Mouse (Mus musculus): Measurements from ENCODE around the gene H2-Oa. TPM values are rescaled to one million over a fixed set of nuclear protein-coding genes. Genes with fewer than 3 reads are reported as not detected.

Gene H2-Oa
- total RNA-seq (2021): under 1 TPM in 1 of 2 experiments, not detected in 1; 0.47 TPM
- long read RNA-seq, experiment 1: 0 reads
- long read RNA-seq, experiment 2: 0 reads

DNA sequence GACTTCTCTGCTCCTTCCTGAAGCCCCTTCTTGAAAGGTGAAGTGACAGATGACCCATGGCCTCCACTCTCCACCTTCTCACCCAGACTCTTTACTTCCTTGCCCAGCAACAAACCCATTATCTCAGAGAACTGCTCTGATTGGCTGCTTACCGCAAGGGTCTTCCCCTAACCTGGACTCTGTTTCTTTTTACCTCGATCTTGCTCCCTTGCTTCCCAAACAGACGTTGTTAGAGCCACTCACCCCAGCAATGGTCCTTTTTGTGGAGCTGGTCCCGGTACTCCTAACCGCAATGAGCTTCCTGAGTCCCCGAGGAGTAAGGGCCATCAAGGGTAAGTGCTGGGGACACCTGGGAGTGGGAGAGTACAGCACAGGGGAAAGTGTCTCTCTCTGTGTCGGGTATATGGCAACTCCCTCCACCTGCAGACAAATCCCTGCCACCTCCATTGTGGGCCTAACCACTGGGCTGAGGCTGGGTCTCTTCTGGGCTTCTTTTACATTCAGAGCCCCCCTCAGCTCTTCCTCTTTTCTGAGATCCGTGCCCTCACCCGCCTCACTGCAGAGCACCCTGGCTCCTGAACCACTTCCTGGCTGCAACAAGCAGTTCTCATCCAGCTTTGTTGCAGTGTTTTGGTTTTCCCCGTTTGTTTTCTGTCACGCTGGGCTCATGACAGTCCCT lies at the start of gene H2-Oa:
Gene H2-Oa (plus strand): TSS at position 144 of the 679 bp plus-strand sequence.
- intact Hi-C loops (cut with DNase I): no loop called here
- DNase-seq (ENCODE audit: extremely low spot score in 1 of 2, low spot score in 2 of 2): no peak
- no peak for TF ChIP-seq CTCF (IDR thresholded peaks at IDR 0.05)
- no peak within 1 kb of the TSS for H3K27ac ChIP-seq
- no peak within 1 kb of the TSS for H3K4me3 ChIP-seq

DNA sequence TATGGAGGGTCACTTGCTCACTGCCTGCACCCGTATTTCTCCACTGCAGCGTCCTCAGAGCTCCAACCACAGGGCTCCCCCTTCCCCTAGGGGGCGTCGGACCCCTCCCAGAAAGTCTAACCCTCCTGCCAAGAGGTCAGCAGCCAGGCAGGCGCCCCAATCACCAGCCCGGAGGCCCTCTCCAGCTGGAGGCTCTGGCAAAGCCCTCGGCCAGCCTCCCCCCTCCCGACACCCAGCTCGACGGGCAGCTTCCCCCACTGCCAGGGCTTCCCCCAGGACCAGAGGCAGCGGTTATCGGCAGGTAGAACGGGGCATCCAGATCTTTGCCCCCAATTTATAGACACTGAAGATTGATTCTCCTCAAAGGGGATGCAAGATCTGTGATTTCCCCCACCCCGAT lies 46.2 kb upstream of the H2-Oa start:
- intact Hi-C loops (cut with DNase I): no loop called here

DNA sequence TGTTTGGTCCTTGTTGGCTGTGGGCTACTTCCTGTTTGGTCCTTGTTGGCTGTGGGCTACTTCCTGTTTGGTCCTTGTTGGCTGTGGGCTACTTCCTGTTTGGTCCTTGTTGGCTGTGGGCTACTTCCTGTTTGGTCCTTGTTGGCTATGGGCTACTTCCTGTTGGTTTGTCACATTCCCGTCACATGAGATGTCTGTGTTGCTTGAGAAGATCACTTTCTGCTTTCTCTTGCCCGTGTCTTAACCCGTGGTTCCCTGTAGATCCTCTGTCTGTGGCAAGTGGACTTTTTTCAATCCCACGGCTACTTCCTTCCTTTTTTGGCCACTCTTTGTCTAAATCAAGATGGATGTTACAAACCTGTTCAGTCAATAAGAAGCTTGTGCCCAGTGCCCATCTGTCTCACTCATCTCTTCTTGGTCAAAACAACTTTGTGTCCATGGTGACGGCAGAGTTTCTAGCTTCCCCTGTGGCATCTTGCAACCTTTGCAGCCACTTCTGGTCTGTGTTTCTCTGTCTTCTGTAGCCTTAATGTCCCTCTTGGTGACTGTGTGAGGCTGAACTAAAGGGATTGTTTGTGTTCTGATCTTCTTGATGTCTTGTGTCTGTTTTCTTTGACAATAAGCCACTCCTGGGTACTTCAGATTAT lies 44.6 kb upstream of the H2-Oa start:
- H3K4me3 ChIP-seq: no peak overlapping the region
- no peak for DNase-seq (ENCODE audit: extremely low spot score in 1 of 2, low spot score in 2 of 2)
- H3K27ac ChIP-seq: no peak overlapping the region
- TF ChIP-seq CTCF (IDR thresholded peaks at IDR 0.05): no peak
- intact Hi-C loops (cut with DNase I): no loop called here

More for the DNA sequence above, 46.2 kb upstream of the H2-Oa start:
- H3K27ac ChIP-seq: no peak overlapping the region
- no peak for TF ChIP-seq CTCF (IDR thresholded peaks at IDR 0.05)
- H3K4me3 ChIP-seq: no peak overlapping the region
- no peak for DNase-seq (ENCODE audit: extremely low spot score in 1 of 2, low spot score in 2 of 2)

DNA sequence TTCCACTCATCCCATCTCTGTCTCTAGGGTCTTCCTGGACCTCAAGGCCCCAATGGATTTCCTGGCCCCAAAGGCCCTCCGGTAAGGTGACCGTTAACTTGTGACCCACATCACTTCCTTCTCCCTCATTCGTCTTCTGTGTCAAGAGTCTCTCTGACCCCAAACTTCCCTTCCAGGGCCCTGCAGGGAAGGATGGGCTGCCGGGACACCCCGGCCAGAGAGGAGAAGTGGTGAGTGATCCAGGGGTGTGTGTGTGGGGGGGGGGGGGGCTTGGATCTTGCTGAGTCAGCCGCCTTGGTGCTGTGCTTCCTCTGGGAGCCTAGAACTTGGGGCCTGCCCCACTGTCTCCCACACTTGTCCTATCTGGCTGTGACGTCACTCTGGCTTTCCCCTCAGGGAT lies 34.9 kb upstream of the H2-Oa start:
- intact Hi-C loops (cut with DNase I): no loop called here
- DNase-seq (ENCODE audit: extremely low spot score in 1 of 2, low spot score in 2 of 2): no peak
- TF ChIP-seq CTCF (IDR thresholded peaks at IDR 0.05): no peak
- H3K4me3 ChIP-seq: no peak overlapping the region
- H3K27ac ChIP-seq: no peak overlapping the region

DNA sequence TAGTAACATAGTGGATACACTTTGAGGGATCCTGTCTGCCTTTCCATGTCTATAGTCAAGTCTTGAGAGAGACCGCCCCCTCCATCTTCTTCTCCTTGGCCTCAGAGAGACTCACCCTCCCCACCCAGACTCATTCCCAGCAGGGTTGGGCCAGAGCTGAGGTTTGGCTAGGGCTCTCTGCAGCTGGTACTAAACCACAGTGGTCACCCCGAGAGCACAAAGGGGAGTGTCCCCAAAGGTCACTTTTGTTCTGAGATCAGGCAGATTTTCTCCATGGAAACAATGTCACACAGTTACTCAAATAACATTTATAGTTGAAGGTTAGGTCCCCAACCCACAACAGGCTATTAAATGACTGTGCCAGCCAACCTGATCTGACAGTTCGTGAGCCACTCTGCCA lies 23.3 kb upstream of the H2-Oa start:
- no peak for TF ChIP-seq CTCF (IDR thresholded peaks at IDR 0.05)
- no peak overlapping the region for H3K27ac ChIP-seq
- DNase-seq (ENCODE audit: extremely low spot score in 1 of 2, low spot score in 2 of 2): no peak
- H3K4me3 ChIP-seq: no peak overlapping the region
- intact Hi-C loops (cut with DNase I): no loop called here

DNA sequence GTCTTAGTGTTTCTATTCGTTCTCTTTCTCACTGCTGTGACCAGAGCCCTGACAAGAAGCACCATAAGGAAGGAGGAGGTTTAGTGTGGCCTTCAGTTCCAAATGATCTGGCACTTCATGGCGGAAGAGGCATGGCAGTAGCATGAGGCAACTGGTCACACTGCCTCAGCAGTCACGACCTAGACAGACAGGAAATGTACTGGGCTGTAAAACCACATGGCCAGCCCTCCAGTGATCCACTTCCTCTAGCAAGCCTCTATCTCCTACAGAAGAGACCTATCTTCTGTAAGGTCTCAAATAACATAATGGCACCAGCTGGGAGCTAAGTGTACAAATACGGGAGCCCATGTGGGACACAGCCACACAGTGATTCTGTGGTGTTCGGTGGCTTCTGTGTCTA lies 20.0 kb upstream of the H2-Oa start:
- DNase-seq (ENCODE audit: extremely low spot score in 1 of 2, low spot score in 2 of 2): no peak
- TF ChIP-seq CTCF (IDR thresholded peaks at IDR 0.05): no peak
- no peak overlapping the region for H3K4me3 ChIP-seq
- intact Hi-C loops (cut with DNase I): loop anchor here (10.0 kb wide), 1 partner anchor 273 kb away; no protein-coding TSS in a partner anchor
- H3K27ac ChIP-seq: no peak overlapping the region

DNA sequence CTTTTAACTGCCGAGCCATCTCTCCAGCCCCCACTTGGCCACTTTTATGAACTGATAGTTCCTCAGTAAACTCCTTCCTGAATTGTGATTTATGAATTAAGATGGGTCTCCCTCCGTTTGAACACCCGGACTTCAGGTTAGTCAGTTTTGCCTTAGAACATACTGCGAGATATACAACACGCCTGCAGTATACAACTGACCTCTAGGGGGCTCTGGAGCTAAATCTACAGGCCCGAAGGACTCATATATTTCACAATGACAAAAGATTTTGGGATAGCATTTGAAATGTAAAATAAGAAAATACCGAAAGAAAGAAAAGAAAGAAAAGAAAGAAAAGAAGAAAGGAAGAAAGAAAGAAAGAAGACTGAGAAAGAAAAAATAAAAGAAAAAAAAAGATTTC lies 16.9 kb upstream of the H2-Oa start:
- DNase-seq (ENCODE audit: extremely low spot score in 1 of 2, low spot score in 2 of 2): peak; percentile 43 to 65
- TF ChIP-seq CTCF (IDR thresholded peaks at IDR 0.05): peak; percentile 82

DNA sequence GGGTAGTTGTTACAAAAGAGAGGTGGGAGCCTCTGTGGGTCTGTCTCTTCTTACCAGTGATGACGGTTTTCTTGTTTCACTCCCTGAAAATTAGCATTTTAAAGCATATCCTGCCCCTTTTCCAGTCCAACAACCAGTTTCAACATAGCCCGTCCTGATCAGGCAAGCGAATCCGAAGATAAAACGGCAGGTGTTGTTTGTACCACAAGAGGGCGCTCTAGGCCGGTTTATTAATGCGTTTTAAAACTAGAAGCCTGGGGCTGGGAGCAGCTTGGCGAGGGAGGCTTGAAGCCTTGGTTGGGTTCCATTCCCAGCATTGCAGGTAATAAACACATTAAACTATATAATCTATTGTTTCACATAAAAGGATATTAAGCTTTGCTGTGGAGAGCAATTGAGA lies 14.6 kb upstream of the H2-Oa start:
- TF ChIP-seq CTCF (IDR thresholded peaks at IDR 0.05): peak; percentile 82
- peak; percentile 60 to 65 for DNase-seq (ENCODE audit: extremely low spot score in 1 of 2, low spot score in 2 of 2)
- intact Hi-C loops (cut with DNase I): loop anchor here (1.0 to 10.0 kb wide), 4 partner anchors 45 to 267 kb away; partner anchors contain the start of gene H2-Ob
- no peak overlapping the region for H3K4me3 ChIP-seq
- H3K27ac ChIP-seq: no peak overlapping the region

More for the DNA sequence above, 16.9 kb upstream of the H2-Oa start:
- no peak overlapping the region for H3K4me3 ChIP-seq
- H3K27ac ChIP-seq: no peak overlapping the region
- intact Hi-C loops (cut with DNase I): loop anchor here (5.0 to 10.0 kb wide), 2 partner anchors 162 to 270 kb away; partner anchors contain the start of gene H2-Ob

DNA sequence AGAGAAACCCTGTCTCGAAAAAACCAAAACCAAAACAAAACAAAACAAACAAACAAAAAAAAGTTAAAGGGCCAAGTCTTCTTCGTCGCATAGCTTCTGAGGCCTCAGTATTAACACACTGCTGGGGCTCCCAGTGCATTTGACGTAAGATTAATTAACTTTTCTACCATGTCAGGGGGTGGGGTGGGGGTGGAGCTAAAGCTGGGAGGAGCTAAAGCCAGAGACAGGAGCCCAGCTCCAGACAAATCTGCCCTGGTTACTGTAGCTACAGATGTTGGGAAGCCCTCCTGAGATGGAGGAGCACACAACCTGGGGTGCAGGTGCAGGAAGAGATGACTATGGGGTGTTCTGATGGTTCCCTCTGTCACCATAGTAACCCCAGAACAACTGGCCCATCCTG lies 14.0 kb upstream of the H2-Oa start:
- intact Hi-C loops (cut with DNase I): loop anchor here (5.0 to 10.0 kb wide), 2 partner anchors 159 to 267 kb away; partner anchors contain the start of gene H2-Ob
- no peak for DNase-seq (ENCODE audit: extremely low spot score in 1 of 2, low spot score in 2 of 2)
- no peak for TF ChIP-seq CTCF (IDR thresholded peaks at IDR 0.05)
- no peak overlapping the region for H3K4me3 ChIP-seq
- no peak overlapping the region for H3K27ac ChIP-seq

DNA sequence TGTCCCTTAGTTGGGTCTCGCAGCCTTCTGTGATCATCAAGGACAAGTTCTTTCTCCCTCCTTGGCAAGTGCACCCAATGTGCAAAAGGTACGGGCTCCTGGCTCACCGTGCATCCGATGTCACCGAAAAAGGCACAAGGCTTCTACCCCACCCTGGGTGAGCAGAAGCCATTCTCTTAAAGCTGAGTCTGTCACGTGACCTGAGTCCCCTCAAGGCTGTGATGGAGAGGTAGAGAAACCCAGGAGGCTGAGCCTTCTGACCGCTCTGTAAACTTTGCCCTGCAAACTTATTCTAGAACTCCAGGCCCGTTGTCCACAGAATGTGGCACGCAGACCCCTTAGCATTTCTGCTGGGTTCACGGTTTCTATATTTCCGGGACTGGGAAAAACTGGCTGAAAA lies 13.1 kb upstream of the H2-Oa start:
- no peak for TF ChIP-seq CTCF (IDR thresholded peaks at IDR 0.05)
- no peak for DNase-seq (ENCODE audit: extremely low spot score in 1 of 2, low spot score in 2 of 2)
- no peak overlapping the region for H3K27ac ChIP-seq
- H3K4me3 ChIP-seq: no peak overlapping the region
- intact Hi-C loops (cut with DNase I): loop anchor here (5.0 to 10.0 kb wide), 2 partner anchors 158 to 266 kb away; partner anchors contain the start of gene H2-Ob

DNA sequence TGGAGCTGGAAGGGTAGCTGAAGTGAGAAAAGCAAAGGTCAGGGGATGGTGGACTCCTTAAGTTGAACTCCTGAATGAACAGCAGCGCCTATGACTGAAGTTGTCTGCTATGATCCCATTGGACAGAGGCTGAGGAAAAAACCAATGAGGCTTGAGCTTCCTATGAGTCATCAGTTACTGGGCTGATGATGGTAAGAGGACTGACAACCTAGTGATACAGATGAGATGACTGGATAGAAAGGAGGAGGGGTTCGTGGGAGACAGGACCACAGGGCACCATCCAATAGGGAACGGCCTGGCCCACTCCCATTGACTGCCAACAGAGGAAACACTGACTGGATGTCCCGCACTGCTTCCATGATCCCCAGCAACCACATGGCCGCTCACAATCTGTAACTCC lies 12.5 kb upstream of the H2-Oa start:
- no peak for DNase-seq (ENCODE audit: extremely low spot score in 1 of 2, low spot score in 2 of 2)
- no peak overlapping the region for H3K4me3 ChIP-seq
- no peak overlapping the region for H3K27ac ChIP-seq
- TF ChIP-seq CTCF (IDR thresholded peaks at IDR 0.05): no peak
- intact Hi-C loops (cut with DNase I): loop anchor here (5.0 to 10.0 kb wide), 2 partner anchors 158 to 265 kb away; partner anchors contain the start of gene H2-Ob

DNA sequence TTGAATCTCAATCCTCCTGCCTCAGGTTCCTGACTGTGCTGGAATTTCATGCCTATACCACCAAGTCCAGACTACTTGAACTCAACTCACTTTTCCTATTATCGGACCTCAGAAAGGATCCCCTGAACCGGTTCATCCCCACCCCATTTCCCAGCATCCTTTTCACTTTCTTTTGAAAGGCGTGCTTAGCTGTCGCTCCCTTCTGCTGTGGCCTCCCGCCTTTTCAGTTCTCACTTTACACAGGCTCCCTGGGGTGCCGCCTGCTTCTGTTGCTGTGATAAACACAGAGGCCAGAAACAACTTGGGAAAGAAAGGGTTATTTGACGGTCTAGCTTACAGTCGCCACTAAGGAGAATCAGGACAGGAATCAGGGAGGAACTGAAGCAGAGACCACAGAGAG lies 9.0 kb upstream of the H2-Oa start:
- no peak overlapping the region for H3K27ac ChIP-seq
- H3K4me3 ChIP-seq: no peak overlapping the region
- DNase-seq (ENCODE audit: extremely low spot score in 1 of 2, low spot score in 2 of 2): no peak
- intact Hi-C loops (cut with DNase I): no loop called here
- no peak for TF ChIP-seq CTCF (IDR thresholded peaks at IDR 0.05)

Data from left cerebral cortex, adult 2 months (tissue).